Mouse (Mus musculus): ENCODE measurements at regions not wholly inside any gene's neighbourhood (a gene's known extent, or its start where the extent isn't known, plus 50 kb on each side); places are given as distances from the start of the nearest gene placed in this dataset.

- in situ Hi-C loops (cut with MboI; ENCODE audit: unreplicated experiment in 2 of 2), result no loop called here
These were observed 146.2 kb downstream of the Sec61b start for GRCm38 (mm10) chr4:47620700-47621099.

- in situ Hi-C loops (cut with MboI; ENCODE audit: unreplicated experiment in 2 of 2), result no loop called here
These were observed 148.6 kb downstream of the Sec61b start for GRCm38 (mm10) chr4:47622851-47623743.

GRCm38 (mm10) chr4:47630006-47630405, 155.5 kb downstream of the Sec61b start:
- in situ Hi-C loops (cut with MboI; ENCODE audit: unreplicated experiment in 2 of 2), result no loop called here

GRCm38 (mm10) chr4:47630427-47630826, 156.0 kb downstream of the Sec61b start:
- in situ Hi-C loops (cut with MboI; ENCODE audit: unreplicated experiment in 2 of 2), result no loop called here

GRCm38 (mm10) chr4:47638876-47639494, 164.5 kb downstream of the Sec61b start:
- in situ Hi-C loops (cut with MboI; ENCODE audit: unreplicated experiment in 2 of 2), result no loop called here

- in situ Hi-C loops (cut with MboI; ENCODE audit: unreplicated experiment in 2 of 2), result no loop called here
These were observed 170.6 kb downstream of the Sec61b start for GRCm38 (mm10) chr4:47645093-47645492.

GRCm38 (mm10) chr4:47648701-47649100, 174.2 kb downstream of the Sec61b start:
- in situ Hi-C loops (cut with MboI; ENCODE audit: unreplicated experiment in 2 of 2), result no loop called here

- in situ Hi-C loops (cut with MboI; ENCODE audit: unreplicated experiment in 2 of 2), result no loop called here
These were observed 175.5 kb downstream of the Sec61b start for GRCm38 (mm10) chr4:47649951-47650350.

- in situ Hi-C loops (cut with MboI; ENCODE audit: unreplicated experiment in 2 of 2), result no loop called here
These were observed 177.1 kb downstream of the Sec61b start for GRCm38 (mm10) chr4:47651521-47651920.

GRCm38 (mm10) chr4:47653143-47653542, 178.7 kb downstream of the Sec61b start:
- in situ Hi-C loops (cut with MboI; ENCODE audit: unreplicated experiment in 2 of 2), result no loop called here

- in situ Hi-C loops (cut with MboI; ENCODE audit: unreplicated experiment in 2 of 2), result no loop called here
These were observed 195.1 kb downstream of the Sec61b start for GRCm38 (mm10) chr4:47669519-47669918.

GRCm38 (mm10) chr4:47670476-47670875, 196.0 kb downstream of the Sec61b start:
- in situ Hi-C loops (cut with MboI; ENCODE audit: unreplicated experiment in 2 of 2), result no loop called here

- in situ Hi-C loops (cut with MboI; ENCODE audit: unreplicated experiment in 2 of 2), result no loop called here
These were observed 196.9 kb downstream of the Sec61b start for GRCm38 (mm10) chr4:47671362-47671761.

GRCm38 (mm10) chr4:47681141-47681540, 206.7 kb downstream of the Sec61b start:
- in situ Hi-C loops (cut with MboI; ENCODE audit: unreplicated experiment in 2 of 2), result no loop called here

- in situ Hi-C loops (cut with MboI; ENCODE audit: unreplicated experiment in 2 of 2), result no loop called here
These were observed 216.7 kb downstream of the Sec61b start for GRCm38 (mm10) chr4:47691207-47691606.

- in situ Hi-C loops (cut with MboI; ENCODE audit: unreplicated experiment in 2 of 2), result no loop called here
These were observed 218.2 kb downstream of the Sec61b start for GRCm38 (mm10) chr4:47692654-47693053.

- in situ Hi-C loops (cut with MboI; ENCODE audit: unreplicated experiment in 2 of 2), result no loop called here
These were observed 218.8 kb downstream of the Sec61b start for GRCm38 (mm10) chr4:47693221-47693620.

GRCm38 (mm10) chr4:47697071-47697470, 222.6 kb downstream of the Sec61b start:
- in situ Hi-C loops (cut with MboI; ENCODE audit: unreplicated experiment in 2 of 2), result no loop called here

- in situ Hi-C loops (cut with MboI; ENCODE audit: unreplicated experiment in 2 of 2), result no loop called here
These were observed 224.1 kb downstream of the Sec61b start for GRCm38 (mm10) chr4:47698514-47698913.

GRCm38 (mm10) chr4:47698926-47699325, 224.5 kb downstream of the Sec61b start:
- in situ Hi-C loops (cut with MboI; ENCODE audit: unreplicated experiment in 2 of 2), result no loop called here

- in situ Hi-C loops (cut with MboI; ENCODE audit: unreplicated experiment in 2 of 2), result no loop called here
These were observed 229.0 kb downstream of the Sec61b start for GRCm38 (mm10) chr4:47703501-47703900.

- in situ Hi-C loops (cut with MboI; ENCODE audit: unreplicated experiment in 2 of 2), result no loop called here
These were observed 230.1 kb downstream of the Sec61b start for GRCm38 (mm10) chr4:47704607-47705006.
